Mouse (Mus musculus) kidney, adult 8-10 months (tissue): Measurements from ENCODE around the gene Ncmap.
A peak's percentile ranks its signal among the peaks of the same experiment; 100 is the strongest.

ENCODE experiments used
- DNase-seq, 2 experiments: peaks; one replicate each; pipeline ENCODE4 v3.0.0; 2022

Ncmap gene

DNA sequence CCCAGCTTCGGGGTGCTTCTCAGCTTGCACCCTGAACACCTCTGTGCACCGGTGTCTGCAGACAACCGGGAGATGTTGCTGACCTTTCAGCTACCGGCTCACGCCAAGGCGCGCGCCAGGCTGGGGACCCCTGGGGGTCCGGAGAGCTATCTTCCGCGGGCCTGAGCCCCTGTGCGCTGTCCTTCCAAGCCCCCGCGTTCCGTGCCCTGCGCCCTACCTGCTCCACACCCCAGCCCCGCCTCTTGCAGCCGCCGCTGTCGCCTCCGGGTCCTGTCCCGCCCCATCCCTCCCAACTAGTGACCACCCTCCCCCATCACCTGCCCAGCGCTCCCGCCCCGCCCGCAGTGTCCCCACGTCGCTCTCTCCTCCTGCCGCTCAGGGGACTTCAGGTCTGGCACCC is at the start of gene Ncmap:
Gene Ncmap, minus strand, starts transcription at position 237 of the 400 bp plus-strand sequence.
- DNase-seq: no peak

DNA sequence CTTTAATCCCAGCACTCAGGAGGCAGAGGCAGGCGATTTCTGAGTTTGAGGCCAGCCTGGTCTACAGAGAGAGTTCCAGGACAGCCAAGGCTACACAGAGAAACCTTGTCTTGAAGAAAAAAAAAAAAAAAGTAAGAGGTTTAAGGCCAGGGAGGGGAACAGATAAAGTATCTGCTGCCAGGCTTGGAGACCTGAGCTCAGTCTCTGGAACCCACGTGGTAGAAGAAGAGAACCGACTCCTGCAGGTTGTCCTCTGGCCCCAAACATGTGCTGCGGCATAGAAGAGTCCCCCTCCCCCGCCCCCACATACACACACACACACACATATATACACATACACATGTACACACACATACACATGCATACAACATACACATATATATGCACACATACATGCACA is 44.4 kb upstream of the Ncmap start:
- no peak for DNase-seq

DNA sequence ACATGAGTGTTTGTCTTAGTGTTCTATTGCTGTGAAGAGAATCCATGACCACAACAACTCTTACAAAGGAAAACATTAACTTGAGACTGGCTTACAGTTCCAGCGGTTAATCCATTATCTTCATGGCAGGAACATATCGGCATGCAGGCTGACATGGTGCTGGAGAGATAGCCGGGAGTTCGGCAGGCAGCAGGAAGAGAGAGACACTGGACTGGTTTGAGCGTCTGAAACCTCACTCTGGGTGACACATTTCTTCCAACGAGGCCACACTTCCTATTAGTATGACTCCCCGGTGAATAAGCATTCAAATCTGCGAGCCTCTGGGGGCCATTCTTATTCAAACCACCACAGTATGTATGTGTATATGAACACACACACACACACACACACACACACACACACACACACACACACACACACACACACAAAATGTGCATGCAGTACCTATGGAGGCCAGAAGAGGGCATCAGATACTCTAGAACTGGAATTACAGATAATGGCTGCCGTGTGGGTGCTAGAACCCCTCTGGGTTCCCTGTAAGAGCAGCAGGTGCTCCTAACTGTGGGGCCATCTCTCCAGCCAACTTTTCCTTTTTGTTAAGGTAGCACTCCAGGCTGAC is 42.0 kb upstream of the Ncmap start:
- DNase-seq: peak in 1 of 2 experiments; percentile 22

DNA sequence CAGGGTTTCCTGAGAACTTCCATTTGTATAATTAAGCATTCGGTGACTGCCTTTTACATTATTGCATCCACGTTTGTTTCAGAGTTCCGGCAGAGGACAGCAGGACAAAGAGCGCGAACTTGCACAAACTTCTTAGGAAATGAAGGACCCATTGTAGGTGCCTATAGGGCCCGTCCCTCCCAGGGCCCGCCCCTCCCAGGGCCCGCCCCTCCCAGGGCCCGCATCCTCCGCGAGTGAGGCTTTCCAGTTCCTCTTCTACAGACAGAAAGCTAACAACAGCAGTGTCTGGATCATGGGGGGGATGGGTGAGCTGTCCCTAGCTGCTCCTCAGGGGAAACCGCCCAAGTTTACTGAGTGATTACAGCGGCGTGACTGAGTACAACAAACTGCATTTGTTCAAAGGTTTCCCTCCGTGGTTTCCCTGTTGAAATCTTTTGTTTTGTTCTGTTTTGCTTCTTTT is 41.2 kb upstream of the Ncmap start:
- peak; percentile 45 to 46 for DNase-seq

DNA sequence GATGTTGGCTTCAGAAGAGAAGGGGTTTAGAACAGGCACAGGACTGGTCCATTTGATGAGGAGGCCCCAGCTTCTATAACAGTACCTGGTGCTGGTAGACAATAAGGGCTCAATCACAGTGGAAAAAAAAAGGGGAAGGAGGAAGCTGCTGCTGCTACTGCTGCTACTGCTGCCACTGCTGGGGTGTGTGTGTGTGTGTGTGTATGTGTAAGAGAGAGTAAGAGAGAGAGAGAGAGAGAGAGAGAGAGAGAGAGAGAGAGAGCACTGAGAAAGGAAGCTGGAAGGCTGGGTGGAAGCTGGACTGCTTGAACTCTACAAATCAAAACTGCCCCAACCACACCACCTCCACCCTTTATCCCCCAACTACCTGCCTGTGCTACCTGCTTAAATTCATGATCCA is 39.9 kb upstream of the Ncmap start:
- no peak for DNase-seq

DNA sequence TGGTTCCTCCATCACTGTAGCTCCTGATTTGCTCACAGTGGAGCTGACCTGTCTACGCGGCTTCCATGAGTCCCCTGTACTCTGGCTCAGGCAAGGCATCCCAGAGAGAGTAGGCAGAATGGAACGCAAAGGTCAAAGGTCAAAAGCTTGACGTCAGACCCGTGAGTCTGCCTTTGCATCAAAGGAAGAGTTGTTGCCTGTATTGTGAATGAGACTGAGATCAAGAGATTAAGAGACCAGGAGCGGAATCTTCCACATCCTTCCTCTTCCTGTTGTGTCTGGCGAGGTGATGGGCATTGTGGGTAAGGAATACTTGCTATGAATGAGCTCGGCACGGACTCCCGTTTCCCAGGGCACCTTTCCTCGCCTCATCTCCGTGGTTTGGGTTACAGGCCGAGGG is 38.3 kb upstream of the Ncmap start:
- peak; percentile 46 to 52 for DNase-seq

DNA sequence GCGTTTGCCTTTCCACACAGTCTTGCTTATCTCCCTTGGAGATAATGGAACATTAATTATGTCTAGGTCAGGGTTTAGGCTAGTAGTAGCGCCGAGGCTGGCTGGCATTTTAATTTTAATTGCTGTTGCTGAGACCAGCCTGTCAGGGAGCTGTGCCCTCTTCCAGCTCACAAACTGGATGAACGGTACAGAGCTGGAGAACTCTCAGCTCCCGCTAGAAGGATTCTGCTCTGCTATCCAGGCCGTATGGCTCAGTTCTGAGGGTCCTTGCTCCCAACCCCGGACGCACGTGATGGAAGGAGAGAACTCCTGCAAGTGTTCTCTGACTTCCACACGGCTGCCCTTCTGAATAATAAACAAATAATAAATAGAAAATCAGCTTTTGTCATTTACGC is 36.4 kb upstream of the Ncmap start:
- no peak for DNase-seq

DNA sequence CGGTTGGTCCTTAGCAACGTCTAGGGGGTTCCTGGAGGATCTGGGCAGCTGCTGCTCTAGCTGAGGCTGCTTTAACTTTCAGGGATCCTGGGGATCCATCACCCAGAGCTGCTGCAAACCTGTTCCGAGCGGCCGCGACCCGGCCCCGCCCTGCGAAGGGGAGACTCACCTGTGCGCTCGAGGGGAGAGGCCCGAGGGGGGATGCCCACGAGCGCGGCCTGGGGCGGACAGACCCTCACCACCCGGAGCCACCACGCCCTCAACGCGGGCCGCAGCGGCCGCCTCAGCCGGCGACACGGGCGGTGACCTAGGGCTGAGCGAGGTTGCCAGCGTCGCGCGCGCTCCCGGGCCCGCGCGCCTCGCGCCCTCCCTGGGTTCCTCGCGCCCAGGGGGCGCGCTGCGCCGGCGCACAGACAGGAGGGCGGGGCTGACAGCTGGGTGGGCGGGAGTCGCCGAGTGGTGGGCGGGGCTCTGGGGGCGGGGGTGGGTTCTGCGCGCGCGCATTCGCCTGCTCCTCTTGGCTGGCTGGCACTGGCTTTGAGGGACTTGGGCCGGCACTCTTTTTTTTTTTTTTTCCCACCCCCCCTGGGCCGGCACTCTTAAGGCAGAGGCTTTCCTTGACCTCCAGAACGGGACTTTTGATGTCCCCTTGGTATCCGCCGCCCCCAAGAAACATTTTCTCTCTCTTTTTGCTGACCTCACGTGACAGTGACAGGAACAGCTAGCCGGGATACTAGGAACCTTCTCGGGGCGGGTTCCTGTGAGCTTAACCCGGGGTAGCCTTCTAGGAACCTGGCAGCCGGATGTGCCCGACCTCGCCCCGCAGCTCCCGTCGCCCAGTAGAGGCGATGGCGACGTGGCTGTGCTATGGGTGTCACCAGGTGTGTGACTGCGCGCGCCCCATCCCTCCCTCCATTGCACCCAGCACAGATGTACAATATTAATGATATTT is 35.7 kb upstream of the Ncmap start, which contains the start of gene Rcan3:
Gene Rcan3, minus strand, starts transcription at position 411 of the 952 bp plus-strand sequence.
- DNase-seq: peak; percentile 63 to 65

DNA sequence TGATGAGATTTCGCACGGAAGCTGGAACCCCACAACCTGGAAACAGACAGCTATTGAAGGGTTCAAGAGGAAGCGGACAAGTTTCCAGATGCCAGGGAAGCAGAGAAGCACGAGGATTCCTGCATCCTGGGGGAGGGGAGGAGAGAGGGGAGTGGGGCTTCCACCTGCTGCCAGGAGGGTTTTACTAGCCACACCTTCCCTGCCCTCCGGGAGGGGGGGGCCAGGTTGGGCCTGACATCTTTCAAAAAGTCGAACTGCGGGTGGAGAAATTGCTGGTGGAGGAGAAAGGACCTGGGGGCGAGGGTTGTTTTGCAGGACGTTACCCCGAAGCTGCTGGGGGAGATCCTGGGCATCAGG is 35.0 kb upstream of the Ncmap start:
- no peak for DNase-seq

DNA sequence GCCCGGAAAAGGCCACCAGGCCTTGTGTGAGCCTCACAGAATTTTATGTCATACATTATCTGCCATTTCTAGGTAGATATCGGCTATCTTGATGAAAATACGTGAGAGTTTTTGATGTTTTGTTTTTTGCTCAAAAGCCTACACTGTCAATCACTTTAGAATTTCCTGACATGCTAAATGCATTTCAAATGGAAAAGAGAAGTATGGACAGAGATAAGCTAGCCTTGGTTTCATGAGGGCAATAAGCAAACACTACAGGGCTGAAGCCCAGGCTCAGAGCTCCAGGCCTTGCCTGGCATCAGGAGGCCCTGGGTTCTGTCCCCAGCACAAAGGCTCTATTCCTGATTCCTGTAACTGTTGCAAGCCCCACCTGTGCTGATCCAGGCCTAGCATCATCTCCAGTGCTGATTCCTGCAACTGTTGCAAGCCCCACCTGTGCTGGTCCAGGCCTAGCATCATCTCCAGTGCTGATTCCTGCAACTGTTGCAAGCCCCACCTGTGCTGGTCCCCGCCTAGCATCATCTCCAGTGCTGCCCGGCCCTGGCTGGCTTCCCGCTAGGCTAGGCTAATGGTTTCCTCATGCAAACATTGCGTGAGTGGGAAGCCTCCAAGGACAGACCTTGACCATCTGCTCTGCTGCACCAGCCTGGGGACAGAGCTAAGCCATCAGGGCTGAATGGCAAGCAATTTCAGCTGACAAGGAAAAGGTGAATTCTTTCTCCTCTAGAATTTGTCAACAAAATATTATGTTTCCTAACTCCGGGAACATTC is 32.1 kb upstream of the Ncmap start:
- DNase-seq: no peak

DNA sequence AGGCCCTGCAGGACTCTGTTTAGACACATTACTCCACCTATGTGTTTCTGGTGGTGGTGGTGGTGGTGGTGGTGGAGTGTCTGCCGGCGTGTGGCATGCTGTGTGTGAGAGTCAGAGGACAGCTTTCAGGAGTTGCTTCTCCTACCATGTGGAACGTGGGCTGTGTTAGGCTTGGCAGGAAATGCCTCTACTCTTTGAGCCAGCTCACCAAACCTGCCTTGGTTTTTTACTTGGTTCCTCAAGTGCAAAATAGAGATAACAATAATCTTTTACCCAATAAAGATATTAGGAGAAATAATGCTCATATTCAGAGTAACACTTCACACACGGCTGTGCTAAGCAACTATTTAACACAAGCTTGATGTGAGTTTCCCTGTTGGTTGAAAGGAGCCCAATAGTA is 31.4 kb upstream of the Ncmap start:
- no peak for DNase-seq

DNA sequence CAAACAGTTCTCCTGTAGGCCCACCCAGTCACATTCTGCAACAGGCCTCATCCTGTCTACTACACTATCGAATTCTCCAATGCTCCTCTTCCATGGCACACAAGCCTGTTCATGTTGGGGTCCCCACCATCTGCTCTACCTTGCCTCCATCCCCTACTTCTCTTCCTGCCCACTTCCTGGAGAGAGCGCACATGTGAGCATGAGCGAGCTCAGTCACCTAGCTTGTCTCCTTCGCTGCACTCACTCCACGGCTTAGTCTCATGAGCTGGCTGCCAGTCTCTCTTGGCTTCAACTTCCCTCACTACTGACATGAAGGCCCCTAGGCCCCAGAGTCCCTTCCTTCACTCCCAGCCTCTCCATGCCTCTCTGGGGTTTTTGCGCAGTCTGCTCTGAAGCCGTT is 28.6 kb upstream of the Ncmap start:
- no peak for DNase-seq

DNA sequence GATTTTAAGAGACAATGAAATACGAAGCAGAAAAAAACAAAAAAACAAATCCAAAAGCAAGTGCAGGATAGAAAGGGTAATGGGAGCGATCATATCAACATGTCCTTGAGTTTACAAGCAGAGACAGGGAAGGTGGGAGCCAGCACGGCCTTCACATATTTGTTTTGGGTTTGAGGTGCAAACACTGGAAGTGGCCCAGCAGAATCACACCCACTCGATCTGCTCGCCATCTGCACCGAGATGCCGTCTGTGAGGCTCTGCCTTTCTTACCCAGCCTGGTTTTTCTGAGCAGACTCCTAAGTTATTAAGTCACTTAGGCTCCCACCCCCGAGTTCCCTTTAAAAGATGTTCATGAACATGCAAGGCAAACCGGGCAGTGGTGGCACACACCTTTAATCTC is 27.6 kb upstream of the Ncmap start:
- no peak for DNase-seq

DNA sequence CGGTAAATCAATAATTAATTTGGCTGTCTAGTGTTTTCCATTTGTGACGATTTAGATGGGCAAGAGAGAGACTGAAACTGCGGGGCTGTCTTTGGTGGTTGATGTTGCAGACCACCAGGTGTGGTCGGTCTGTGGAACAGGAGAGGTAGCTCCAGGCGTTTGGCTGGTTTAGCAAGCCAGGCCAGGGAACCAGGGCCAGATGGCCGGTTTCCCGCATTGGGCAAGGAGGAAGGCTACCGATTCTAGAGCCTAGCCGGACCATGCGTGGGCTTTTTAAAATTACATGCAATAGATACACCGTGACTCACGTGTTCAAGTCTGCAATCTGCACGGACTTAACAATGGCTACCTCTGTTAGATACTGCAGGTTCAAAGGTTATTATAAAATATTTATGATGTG is 22.9 kb upstream of the Ncmap start:
- no peak for DNase-seq

DNA sequence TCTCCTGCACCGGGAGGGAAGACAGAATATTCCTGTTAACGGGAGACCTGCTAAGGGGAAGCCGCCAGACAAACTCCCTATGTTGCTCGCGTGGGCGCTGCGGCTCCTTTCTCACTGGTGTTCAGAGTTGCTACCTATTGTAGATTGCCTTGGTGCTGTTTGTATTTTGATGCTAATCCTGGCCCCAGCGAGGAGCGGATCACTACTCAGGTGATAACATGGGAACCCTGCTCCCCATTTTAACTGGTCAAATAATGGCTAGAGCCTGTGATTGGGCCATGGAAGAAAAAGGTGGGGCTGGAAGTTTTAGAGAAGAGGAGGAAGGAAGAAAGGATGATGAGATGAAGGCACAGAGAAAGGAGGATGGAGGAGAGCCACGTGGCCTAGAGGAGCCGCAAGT is 22.4 kb upstream of the Ncmap start:
- DNase-seq: no peak

DNA sequence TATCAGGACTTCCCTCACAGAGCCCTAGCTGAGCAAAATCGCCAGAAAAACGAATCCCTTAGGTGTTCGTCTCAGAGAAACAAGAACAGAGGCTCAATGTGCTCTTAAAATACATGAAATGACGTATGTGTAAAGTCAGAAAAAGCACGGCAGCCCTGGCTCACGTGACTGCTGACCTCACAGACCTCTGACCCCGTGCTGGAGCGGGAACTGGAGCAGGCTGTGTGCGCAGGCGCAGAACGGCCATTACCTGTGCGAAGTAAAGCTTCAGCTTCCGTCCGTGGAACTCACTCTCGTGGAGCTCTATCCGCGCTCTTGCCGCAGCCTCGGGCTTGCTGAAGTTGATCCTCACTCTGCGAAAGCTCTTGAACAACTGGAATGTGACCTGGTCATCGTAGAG is 22.0 kb upstream of the Ncmap start:
- DNase-seq: no peak

DNA sequence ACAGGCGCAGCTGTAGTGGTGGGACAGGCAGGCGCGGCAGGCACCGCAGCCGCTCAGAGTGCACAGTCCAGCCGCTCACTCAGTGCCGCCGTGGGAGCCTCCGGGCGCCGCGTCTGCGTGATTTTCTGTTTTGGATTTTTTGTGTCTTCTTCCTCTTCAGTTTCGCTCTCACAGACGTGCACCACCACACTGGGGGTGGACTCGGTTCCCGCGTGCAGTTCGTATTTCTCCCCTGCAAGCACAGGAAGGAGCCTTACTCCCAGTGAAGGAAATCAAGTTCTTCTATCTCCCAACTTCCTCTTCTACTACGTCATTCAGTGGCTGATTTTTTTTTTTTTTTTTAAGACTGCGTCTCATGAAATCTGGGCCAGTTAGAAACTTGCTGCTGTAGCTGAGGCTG is 18.3 kb upstream of the Ncmap start:
- no peak for DNase-seq

DNA sequence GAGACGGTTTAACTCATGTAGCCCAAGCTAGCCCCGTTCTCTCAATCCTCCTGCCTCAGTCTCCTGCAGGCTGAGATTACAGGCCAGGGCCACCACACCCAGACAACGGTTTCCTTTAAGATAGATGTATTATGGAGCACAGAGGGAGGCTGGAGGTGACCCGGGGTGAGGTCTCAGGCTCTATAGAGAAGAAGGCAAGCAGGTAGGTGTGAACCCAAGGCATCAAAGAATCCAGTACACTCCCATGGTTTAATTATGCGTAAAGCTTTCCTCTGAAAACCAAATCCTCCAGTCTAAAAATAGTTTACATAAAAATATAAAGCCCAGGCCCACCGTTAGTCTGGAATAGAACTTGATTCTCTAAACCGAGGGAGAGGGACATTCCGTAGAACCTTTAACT is 15.5 kb upstream of the Ncmap start:
- no peak for DNase-seq

DNA sequence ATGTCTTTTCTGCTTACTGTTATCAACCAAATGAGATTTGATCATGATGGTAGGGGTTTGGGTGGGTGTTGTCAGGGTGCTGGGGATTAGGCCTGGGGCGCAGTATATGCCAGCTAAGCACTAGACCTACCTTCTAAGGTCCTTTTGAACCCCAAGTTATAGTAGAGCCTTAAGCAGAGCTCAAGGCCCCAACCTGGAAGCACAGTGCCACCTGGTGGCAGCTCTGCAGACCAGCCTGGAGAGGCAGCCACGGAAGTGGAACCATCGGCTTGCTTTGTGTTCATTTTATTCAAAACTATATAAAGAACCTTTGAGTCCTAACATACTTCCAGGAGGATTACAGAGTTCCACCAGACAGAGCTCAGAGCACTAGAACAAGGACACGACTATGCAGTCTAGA is 13.6 kb upstream of the Ncmap start:
- peak; percentile 14 to 39 for DNase-seq

DNA sequence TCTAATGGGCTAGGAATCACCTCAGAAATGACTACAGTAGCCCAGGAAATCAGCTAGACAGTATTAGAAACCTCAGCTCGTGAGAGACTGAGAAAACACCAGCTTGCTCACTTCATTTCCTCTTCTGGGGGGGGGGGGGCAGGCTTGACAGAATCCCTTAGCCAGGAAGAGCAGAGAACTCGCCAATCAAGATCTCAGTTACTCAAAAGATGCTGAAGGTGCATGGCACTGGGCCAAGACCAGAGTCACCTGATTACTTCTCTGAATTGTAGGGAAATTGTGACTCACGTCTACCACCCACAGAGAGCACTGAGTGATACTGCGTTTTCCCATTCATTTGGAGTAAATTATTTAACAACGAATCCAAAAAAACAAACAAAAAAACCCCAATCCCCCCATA is 8.2 kb upstream of the Ncmap start:
- peak; percentile 30 to 60 for DNase-seq

DNA sequence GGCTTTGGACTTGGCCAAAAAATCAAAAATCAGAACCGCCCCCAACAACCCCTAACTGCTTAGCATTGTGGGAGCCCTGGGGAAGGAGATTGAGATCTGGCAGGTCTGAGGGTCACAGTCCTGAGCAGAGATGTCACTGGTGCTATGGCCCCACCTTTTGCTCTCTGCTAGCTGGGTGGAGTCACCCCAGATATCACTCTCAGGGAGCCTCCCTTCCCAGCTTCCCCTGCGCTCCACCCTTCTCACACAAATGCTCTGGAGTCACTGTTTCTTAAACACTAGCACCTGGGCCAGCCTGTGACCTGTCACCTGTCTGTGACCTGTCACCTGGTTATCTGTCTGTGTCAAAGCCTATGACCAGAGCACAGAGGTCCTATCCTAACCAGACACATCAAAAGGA is 6.9 kb upstream of the Ncmap start:
- no peak for DNase-seq

DNA sequence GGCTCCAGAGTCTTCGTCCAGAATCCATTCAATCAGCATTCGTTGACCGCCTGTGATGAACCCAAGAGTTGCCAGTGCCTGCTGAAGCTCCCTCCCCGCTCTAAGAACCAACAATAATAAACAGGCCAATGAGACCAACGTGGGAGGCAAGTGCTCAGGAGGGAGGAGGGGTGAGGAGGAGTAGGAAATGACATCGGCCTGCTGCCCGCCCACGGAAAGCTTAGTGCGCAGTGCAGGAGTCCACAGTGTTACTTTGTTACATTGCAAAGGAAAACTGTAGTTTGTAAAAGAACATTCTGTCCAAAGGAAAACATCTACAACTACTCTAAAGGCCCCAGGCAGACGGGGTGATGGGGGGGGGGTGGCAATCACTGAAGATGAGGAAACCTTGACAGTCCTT is 6.0 kb upstream of the Ncmap start:
- DNase-seq: no peak

DNA sequence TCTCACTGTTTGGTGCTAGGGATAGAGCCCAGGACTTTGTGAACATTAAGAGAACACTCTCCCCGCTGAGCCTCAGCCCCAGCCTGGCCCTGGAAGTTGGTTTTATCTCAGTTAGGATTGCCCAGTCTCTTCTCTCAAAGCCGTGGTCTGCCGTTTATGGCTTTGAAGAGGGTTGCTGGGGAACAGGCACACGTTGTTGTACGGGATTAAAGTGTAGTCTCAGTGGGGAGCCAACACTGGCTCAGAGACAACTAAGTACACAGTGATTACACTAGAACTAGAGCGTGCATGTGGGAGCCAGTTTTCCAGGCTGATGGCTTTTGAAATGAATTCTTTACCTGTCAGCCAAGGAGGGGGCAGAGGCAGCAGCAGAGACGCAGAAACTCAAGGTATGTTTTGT is 3.9 kb upstream of the Ncmap start:
- no peak for DNase-seq

DNA sequence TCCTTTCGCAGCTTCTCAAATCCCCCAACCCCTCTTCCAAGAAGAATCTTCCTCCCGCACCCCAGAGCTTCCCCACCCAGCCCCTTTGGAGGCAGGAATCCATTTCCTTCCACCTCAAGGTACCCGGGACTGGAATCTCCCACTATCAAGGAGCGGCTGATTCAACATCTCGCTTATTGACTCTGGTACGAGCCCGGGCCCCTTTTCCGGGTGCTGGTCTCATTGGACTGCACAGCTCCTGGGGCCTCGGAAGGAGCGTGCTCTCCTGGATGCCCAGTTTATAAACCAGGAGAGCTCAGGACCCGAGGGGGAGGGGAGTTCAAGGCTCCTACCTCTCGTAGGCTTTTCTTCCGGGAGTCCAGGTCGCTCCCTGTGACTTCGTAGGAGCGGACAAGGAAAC is 476 bp downstream of the Ncmap start:
- no peak for DNase-seq
